Mouse (Mus musculus): ENCODE results near the gene Spock1. TPM values are rescaled to one million over a fixed set of nuclear protein-coding genes. Genes with fewer than 3 reads are reported as not detected.

The Spock1 gene
- total and polyA plus RNA-seq, 2 experiments from 2014 or later: 64.6 to 69.4 TPM

- WGBS: 57% methylated on average over 9 of the region's 9 CpGs
- no peak overlapping the region for H3K4me3 ChIP-seq (ENCODE audit: low read depth, low read length)
- ATAC-seq (no peak; the same call in 1 of the 2 replicates), DNase-seq (peak; percentile 39)
- H3K4me1 ChIP-seq (ENCODE audit: insufficient read depth): no peaks in the 10 kb centered on the region
- no peak overlapping the region for H3K9ac ChIP-seq
- H3K27me3 ChIP-seq (ENCODE audit: insufficient read depth, low read length): no peaks in the 10 kb centered on the region
- no peaks in the 10 kb centered on the region for H3K9me3 ChIP-seq (ENCODE audit: low read length)
- H3K27ac ChIP-seq (ENCODE audit: low read depth, low read length): no peak overlapping the region
- no peak for TF ChIP-seq CTCF (IDR thresholded peaks at IDR 0.05; ENCODE audit: low read depth)
- H3K36me3 ChIP-seq (ENCODE audit: insufficient read depth): no peaks in the 10 kb centered on the region
- no peak overlapping the region for H3K4me2 ChIP-seq (ENCODE audit: low read depth)
These were observed 281.7 kb downstream of the Spock1 start for GRCm38 (mm10) chr13:57626434-57626833.

- H3K27me3 ChIP-seq (ENCODE audit: insufficient read depth, low read length): no peaks in the 10 kb centered on the region
- no peak for ATAC-seq
- no peak overlapping the region for H3K9ac ChIP-seq
- 45% methylated on average over 7 of the region's 7 CpGs for WGBS
- no peak overlapping the region for H3K4me3 ChIP-seq (ENCODE audit: low read depth, low read length)
- H3K4me2 ChIP-seq (ENCODE audit: low read depth): no peak overlapping the region
- no peaks in the 10 kb centered on the region for H3K36me3 ChIP-seq (ENCODE audit: insufficient read depth)
- no peak for TF ChIP-seq CTCF (IDR thresholded peaks at IDR 0.05; ENCODE audit: low read depth)
- no peak overlapping the region for H3K27ac ChIP-seq (ENCODE audit: low read depth, low read length)
- no peak for DNase-seq
- no peaks in the 10 kb centered on the region for H3K9me3 ChIP-seq (ENCODE audit: low read length)
- H3K4me1 ChIP-seq (ENCODE audit: insufficient read depth): peaks cover under 1% of the 10 kb centered on the region; the same call in 1 of the 2 replicates
These were observed 284.1 kb downstream of the Spock1 start for GRCm38 (mm10) chr13:57623909-57624481.

GRCm38 (mm10) chr13:57619079-57619768 lies 288.9 kb downstream of the Spock1 start:
- ATAC-seq (peak; percentile 84), DNase-seq (peak; percentile 68)
- Histone ChIP-seq H3K9me3 (ENCODE audit: low read length) (no peaks in the 10 kb centered on the region), H3K27ac (ENCODE audit: low read depth, low read length) (peak overlapping the region; percentile 67), H3K9ac (no peak overlapping the region), H3K4me3 (ENCODE audit: low read depth, low read length) (no peak overlapping the region), H3K27me3 (ENCODE audit: insufficient read depth, low read length) (no peaks in the 10 kb centered on the region), H3K4me1 (ENCODE audit: insufficient read depth) (peaks cover 7% of the 10 kb centered on the region), H3K4me2 (ENCODE audit: low read depth) (no peak overlapping the region), H3K36me3 (ENCODE audit: insufficient read depth) (no peaks in the 10 kb centered on the region)
- TF ChIP-seq CTCF (IDR thresholded peaks at IDR 0.05; ENCODE audit: low read depth): no peak
- WGBS: 51% methylated on average over 17 of the region's 17 CpGs

- Histone ChIP-seq H3K9ac (no peak overlapping the region), H3K4me1 (ENCODE audit: insufficient read depth) (no peaks in the 10 kb centered on the region), H3K36me3 (ENCODE audit: insufficient read depth) (no peaks in the 10 kb centered on the region), H3K4me3 (ENCODE audit: low read depth, low read length) (no peak overlapping the region), H3K9me3 (ENCODE audit: low read length) (no peaks in the 10 kb centered on the region), H3K4me2 (ENCODE audit: low read depth) (no peak overlapping the region), H3K27me3 (ENCODE audit: insufficient read depth, low read length) (no peaks in the 10 kb centered on the region), H3K27ac (ENCODE audit: low read depth, low read length) (no peak overlapping the region)
- ATAC-seq: no peak
- 60% methylated on average over 11 of the region's 11 CpGs for WGBS
- no peak for TF ChIP-seq CTCF (IDR thresholded peaks at IDR 0.05; ENCODE audit: low read depth)
- no peak for DNase-seq
These were observed 296.6 kb downstream of the Spock1 start for GRCm38 (mm10) chr13:57611326-57612171.

- ATAC-seq: no peak
- Histone ChIP-seq H3K4me2 (ENCODE audit: low read depth) (no peak overlapping the region), H3K36me3 (ENCODE audit: insufficient read depth) (no peaks in the 10 kb centered on the region), H3K9me3 (ENCODE audit: low read length) (no peaks in the 10 kb centered on the region), H3K4me3 (ENCODE audit: low read depth, low read length) (no peak overlapping the region), H3K4me1 (ENCODE audit: insufficient read depth) (no peaks in the 10 kb centered on the region), H3K27ac (ENCODE audit: low read depth, low read length) (no peak overlapping the region), H3K27me3 (ENCODE audit: insufficient read depth, low read length) (no peaks in the 10 kb centered on the region), H3K9ac (no peak overlapping the region)
- 83% methylated on average over 7 of the region's 7 CpGs for WGBS
- no peak for DNase-seq
- TF ChIP-seq CTCF (IDR thresholded peaks at IDR 0.05; ENCODE audit: low read depth): no peak
These were observed 298.2 kb downstream of the Spock1 start for GRCm38 (mm10) chr13:57609946-57610345.

GRCm38 (mm10) chr13:57604437-57604836 lies 303.7 kb downstream of the Spock1 start:
- H3K4me2 ChIP-seq (ENCODE audit: low read depth): no peak overlapping the region
- TF ChIP-seq CTCF (IDR thresholded peaks at IDR 0.05; ENCODE audit: low read depth): no peak
- DNase-seq (no peak), ATAC-seq (no peak)
- H3K27me3 ChIP-seq (ENCODE audit: insufficient read depth, low read length): no peaks in the 10 kb centered on the region
- H3K4me1 ChIP-seq (ENCODE audit: insufficient read depth): peaks cover 8% of the 10 kb centered on the region; the same call in 1 of the 2 replicates
- no peaks in the 10 kb centered on the region for H3K36me3 ChIP-seq (ENCODE audit: insufficient read depth)
- no peak overlapping the region for H3K9ac ChIP-seq
- WGBS: 63% methylated on average over 3 of the region's 3 CpGs
- no peaks in the 10 kb centered on the region for H3K9me3 ChIP-seq (ENCODE audit: low read length)
- no peak overlapping the region for H3K27ac ChIP-seq (ENCODE audit: low read depth, low read length)
- H3K4me3 ChIP-seq (ENCODE audit: low read depth, low read length): no peak overlapping the region
